Mouse (Mus musculus): ENCODE measurements around the gene Specc1. TPM values are rescaled to one million over a fixed set of nuclear protein-coding genes. Genes with fewer than 3 reads are reported as not detected.

Specc1 gene
- 4.3 and 4.4 TPM in 2 replicates for polyA plus RNA-seq (2012; rRNA removed)

DNA sequence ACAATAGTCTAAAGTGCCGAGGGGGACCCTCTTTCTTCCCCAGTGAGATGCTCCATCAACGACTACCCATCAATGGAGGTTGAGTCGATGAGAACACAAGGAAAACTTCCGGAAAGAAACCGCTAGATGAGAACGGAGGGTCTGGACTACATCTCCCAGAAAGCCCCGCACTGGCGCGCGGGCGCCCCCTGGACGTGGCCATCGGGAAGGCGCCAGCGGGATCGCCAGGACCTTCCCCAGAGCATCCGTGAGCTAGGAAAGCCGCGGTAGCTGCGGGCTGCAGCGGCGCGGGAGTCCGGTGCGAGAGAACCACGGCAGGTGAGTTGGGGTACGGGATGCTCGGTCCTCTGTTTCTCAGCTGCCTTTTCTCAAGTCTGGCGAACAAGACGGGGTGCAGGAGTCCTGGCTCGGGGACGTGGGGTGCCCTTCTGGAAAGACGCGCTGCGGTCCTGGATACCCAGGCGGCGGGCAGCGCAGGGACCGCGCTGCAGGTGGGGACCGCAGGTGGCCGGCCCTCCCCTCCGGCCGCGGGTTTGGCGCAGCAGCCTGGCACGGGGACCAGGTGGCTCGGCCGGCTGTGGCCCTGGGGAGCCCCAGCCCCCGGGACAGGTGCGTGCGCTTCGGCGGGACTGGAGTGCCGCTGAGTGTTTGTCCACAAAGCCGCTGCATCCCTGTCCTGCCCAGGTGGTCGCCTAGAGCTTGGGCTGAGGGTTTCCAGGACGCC is at the start of gene Specc1:
Gene Specc1 (plus strand): TSS at position 192 of the 724 bp plus-strand sequence.

DNA sequence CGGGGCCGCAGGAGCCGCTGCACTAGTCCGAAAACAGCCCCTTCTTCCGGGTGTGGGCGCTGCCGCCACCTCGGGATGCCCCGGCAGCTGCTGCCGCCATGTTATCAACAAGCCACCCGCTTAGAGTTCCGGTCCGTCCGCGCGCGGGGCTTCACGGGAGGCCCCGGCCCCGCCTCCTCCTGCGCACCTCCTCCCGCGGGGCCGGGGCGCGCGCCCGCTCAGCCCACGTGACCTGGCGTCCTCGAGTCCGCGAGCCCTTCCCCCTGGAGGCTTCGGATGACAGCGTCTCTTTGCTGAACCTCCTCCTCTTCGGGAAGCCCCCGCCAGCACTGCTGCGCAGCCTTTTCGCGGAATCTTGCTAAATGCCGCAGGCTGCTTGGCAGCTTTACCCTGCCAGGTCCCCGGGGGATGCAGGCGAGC is 26.5 kb upstream of the Specc1 start, which contains the start of gene Akap10:
Gene Akap10 (minus strand): TSS at position 155 of the 420 bp plus-strand sequence.

GRCm38 (mm10) chr11:62248401-62249244 is 292.1 kb downstream of the Specc1 start, which contains the start of gene Adora2b:
Adora2b (plus strand) TSS chr11:62248984.

Other genes starting within 250 kb of the Specc1 start
- gene Slc5a10, start 235.9 kb upstream of the Specc1 start, polyA plus RNA-seq (2012; rRNA removed) = 0.14 and 0.17 TPM in 2 replicates
- 12.8 and 18.0 TPM in 2 replicates for gene Prpsap2, start 194.7 kb upstream of the Specc1 start, polyA plus RNA-seq (2012; rRNA removed)
- 59.7 and 81.4 TPM in 2 replicates for gene Ulk2, start 101.7 kb upstream of the Specc1 start, polyA plus RNA-seq (2012; rRNA removed)
- gene Akap10, start 26.5 kb upstream of the Specc1 start, polyA plus RNA-seq (2012; rRNA removed) = 7.7 and 7.8 TPM in 2 replicates

All from ovary, adult 2 months (tissue).